ENCODE assay signal across 33 mouse cellular contexts in genomic region chrX:52050941-52051340, GRCm38 (mm10).
"Had no signal": no experiment of that assay in that cellular context is flagged by ENCODE, and none has a peak within 500 bp of the region (broad histone marks: within the 10 kb centered on the region; RNA-seq: fewer than 3 reads in every experiment).

No protein-coding gene starts in this region.

- ATAC-seq: hindbrain, embryonic 16.5 days; hindbrain, postnatal 0 days; inflammation-experienced regulatory T-cells, adult 6 months; intestine, embryonic 15.5 days; intestine, embryonic 16.5 days; intestine, postnatal 0 days had no signal

- H3K9ac ChIP-seq: heart, embryonic 12.5 days; heart, embryonic 13.5 days; heart, embryonic 15.5 days; hindbrain, embryonic 12.5 days; hindbrain, embryonic 13.5 days; hindbrain, embryonic 14.5 days; hindbrain, embryonic 15.5 days; intestine, embryonic 15.5 days; kidney, embryonic 15.5 days had no signal

- H3K9me3 ChIP-seq: heart, embryonic 10.5 days; heart, embryonic 12.5 days; heart, embryonic 13.5 days; heart, embryonic 15.5 days; hindbrain, embryonic 10.5 days; hindbrain, embryonic 12.5 days; hindbrain, embryonic 13.5 days; hindbrain, embryonic 15.5 days; intestine, embryonic 15.5 days; kidney, embryonic 15.5 days had no signal

- H3K27ac ChIP-seq: heart, embryonic 10.5 days; heart, embryonic 15.5 days; hindbrain, embryonic 10.5 days; hindbrain, embryonic 12.5 days; hindbrain, embryonic 13.5 days; hindbrain, embryonic 14.5 days; hindbrain, embryonic 15.5 days; hindbrain, postnatal 0 days; intestine, embryonic 15.5 days; kidney, embryonic 15.5 days; layer of hippocampus, adult 2 months; left cerebral cortex, adult 2 months had no signal

- DNase-seq: heart, postnatal 10 days; heart, postnatal 14 days; heart, postnatal 36 days; heart, postnatal 4 days; kidney, adult 11 months; kidney, adult 18-20 months; kidney, adult 2 months; kidney, adult 8-10 months; kidney, adult 9 months; kidney, postnatal 14 days; kidney, postnatal 25 days; kidney, postnatal 36 days; layer of hippocampus, adult 9-11 months; layer of hippocampus, postnatal 36 days had no signal

- H3K27me3 ChIP-seq: heart, embryonic 12.5 days; heart, embryonic 13.5 days; heart, embryonic 15.5 days; hindbrain, embryonic 12.5 days; hindbrain, embryonic 13.5 days; hindbrain, embryonic 15.5 days; intestine, embryonic 15.5 days; kidney, embryonic 15.5 days had no signal

- H3K4me2 ChIP-seq: heart, embryonic 11.5 days; heart, embryonic 12.5 days; heart, embryonic 13.5 days; heart, embryonic 15.5 days; hindbrain, embryonic 12.5 days; hindbrain, embryonic 13.5 days; hindbrain, embryonic 14.5 days; hindbrain, embryonic 15.5 days; intestine, embryonic 15.5 days; kidney, embryonic 15.5 days had no signal

- H3K36me3 ChIP-seq: heart, embryonic 10.5 days; heart, embryonic 12.5 days; heart, embryonic 13.5 days; heart, embryonic 15.5 days; hindbrain, embryonic 10.5 days; hindbrain, embryonic 12.5 days; hindbrain, embryonic 13.5 days; hindbrain, embryonic 15.5 days; intestine, embryonic 15.5 days; kidney, embryonic 15.5 days had no signal

- H3K4me3 ChIP-seq: heart, embryonic 10.5 days; heart, embryonic 12.5 days; heart, embryonic 13.5 days; heart, embryonic 15.5 days; hindbrain, embryonic 10.5 days; hindbrain, embryonic 12.5 days; hindbrain, embryonic 13.5 days; hindbrain, embryonic 15.5 days; intestine, embryonic 15.5 days; kidney, embryonic 15.5 days; layer of hippocampus, adult 2 months; left cerebral cortex, adult 2 months had no signal

- H3K4me1 ChIP-seq: heart, embryonic 10.5 days; heart, embryonic 12.5 days; hindbrain, embryonic 10.5 days; hindbrain, embryonic 12.5 days; hindbrain, embryonic 13.5 days; hindbrain, embryonic 15.5 days; intestine, embryonic 15.5 days; kidney, embryonic 15.5 days had no signal
